Mouse (Mus musculus) megakaryocyte, adult 5-6 weeks (primary cell): ENCODE measurements at regions not wholly inside any gene's neighbourhood (a gene's known extent, or its start where the extent isn't known, plus 50 kb on each side); places are given as distances from the start of the nearest gene placed in this dataset.
"Not testable (repeated sequence)": the region's sequence is repeated elsewhere in the genome, so short reads cannot be mapped to it uniquely, and the experiment has no call there.

Experiments
- ATAC-seq: 2 replicates; pipeline ENCODE4 v1.8.0; 2016; ENCODE audit warnings: mild to moderate bottlenecking, inconsistent platforms; ENCODE audit not compliant: poor library complexity, severe bottlenecking

DNA sequence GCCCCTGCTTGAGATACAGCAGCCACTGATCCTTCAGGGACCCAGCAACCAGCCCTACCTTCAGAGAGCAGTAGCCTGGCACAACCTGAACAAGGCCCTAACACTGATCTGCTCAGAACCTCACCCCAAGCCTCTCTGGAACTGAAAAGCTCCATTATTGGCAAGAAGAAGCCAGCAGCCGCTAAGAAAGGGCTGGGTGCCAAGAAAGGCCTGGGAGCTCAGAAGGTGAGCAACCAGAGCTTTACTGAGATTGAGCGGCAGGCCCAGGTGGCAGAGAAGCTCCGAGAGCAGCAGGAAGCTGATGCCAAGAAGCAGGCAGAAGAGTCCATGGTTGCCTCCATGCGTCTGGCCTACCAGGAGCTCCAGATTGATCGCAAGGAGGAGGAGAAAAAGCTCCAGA, 74.4 kb upstream of the Oxtr start:
- not testable (repeated sequence) for ATAC-seq

DNA sequence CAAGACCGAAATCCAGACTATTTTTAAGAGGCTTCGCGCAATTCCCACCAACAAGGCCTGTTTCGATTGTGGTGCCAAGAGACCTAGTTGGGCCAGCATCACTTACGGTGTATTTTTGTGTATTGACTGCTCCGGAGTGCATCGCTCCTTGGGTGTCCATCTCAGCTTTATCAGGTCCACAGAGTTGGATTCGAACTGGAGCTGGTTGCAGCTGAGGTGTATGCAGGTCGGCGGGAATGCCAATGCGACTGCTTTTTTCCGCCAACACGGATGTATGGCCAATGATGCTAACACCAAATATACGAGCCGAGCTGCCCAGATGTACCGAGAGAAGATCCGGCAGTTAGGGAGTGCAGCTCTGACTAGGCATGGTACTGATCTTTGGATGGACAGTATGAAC, 73.9 kb upstream of the Oxtr start:
- not testable (repeated sequence) for ATAC-seq

DNA sequence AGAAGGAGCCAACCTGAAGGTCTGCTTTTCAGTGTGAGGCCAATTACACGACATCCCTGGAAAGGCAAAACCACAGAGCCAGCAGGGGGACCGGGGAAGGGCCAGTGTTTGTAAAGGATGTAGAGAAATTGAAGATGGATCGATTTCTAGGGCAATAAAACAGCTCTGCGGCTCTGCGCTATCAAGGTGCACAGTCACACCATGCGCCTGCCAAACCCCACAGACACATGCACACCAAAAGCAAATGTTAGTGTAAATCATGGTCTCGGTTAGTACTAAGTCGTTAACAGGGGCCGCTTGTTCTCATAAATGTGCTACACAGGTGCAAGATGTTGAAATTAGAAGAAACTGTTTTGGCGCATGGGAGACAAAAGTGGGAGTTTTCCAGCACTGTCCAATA, 72.3 kb upstream of the Oxtr start:
- ATAC-seq: no peak

DNA sequence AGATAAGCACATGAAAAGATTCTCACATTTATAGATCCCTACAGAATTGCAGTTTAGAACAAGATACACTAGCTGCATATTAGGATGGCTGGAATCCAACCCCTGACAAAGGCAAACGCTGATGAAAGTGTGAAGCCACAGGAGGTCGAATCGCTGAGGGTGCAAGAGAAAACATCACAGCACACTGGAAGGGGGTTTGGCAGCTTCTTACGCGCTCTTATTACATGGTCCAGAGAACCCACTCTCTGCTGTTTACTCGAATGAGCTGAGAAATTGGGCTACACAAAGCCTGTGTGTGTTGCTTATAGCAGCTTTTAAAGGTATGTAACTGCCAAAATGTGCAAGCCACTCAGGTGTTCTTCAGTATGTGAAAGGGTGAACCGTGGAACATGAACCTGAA, 71.8 kb upstream of the Oxtr start:
- no peak for ATAC-seq

DNA sequence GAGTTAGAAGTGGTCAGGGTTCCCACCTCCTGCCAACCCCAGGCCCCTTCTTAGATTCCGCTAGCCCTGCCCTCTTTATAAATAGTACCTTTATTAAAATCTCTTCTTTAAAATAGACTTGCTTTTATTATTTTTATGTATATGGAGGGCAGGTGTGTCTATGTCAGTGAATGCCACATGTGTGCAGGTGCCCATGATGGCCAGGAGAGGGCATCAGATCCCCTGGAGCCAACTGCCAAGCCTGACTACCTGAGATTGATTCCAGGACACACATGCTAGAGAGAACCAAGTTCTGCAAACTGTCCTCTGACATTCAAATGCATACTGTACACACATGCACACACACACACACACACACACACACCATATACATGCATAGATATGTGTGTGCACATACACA, 69.8 kb upstream of the Oxtr start:
- ATAC-seq: peak; percentile 60

DNA sequence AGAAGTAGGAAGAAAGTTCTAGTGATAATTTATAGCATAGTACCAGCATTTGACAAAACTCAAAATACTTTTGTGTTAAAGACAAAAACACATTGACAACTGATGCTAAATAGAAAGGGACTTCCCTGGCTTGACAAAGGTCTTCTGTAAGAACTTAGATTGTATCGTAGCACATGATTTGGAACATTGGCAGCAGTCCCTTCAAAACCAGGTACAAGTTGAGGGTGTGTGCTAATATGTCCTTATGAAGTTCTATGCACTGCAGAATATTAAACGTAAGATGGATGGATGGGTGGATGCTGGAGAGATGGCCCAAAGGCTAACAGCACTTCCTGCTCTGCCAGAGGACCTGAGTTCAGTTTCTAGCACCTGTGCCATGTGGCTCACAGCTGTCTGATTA, 67.8 kb upstream of the Oxtr start:
- no peak for ATAC-seq

DNA sequence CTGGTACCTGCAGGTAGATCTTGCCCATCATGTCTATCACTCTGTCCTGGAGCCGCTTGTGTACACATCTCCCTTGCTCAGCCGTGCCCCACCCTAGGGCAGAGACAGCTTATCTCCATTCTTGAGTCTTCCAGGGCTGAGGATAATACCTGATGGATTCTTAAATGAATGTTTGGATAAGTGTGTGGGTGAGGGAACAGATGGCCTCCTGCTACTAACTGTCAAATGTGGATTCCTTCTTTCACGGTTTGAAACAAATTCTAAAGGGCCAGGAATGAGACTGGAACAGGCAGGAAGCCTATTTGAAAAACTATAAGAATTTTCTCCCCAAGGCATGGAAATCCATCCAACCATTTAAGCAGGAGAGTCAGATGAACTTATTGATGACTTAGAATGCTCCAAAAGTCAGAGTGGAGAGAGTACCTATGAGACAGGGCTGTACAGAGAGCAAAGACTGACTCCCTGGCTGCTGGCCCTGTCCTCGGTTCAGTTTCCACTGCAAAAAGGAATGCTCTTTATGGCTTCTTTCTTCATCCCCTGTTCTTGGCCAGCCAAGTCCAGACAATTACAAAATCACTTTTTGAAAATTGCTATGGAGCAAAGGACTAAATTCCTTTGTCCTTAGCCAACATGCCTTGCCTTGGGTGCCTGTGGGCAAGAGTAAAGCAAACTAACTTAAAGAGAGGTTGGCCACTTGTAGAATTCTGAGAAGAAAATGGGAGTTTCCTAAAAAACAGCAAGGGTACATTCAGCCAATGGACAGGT, 66.8 kb upstream of the Oxtr start:
- no peak for ATAC-seq

DNA sequence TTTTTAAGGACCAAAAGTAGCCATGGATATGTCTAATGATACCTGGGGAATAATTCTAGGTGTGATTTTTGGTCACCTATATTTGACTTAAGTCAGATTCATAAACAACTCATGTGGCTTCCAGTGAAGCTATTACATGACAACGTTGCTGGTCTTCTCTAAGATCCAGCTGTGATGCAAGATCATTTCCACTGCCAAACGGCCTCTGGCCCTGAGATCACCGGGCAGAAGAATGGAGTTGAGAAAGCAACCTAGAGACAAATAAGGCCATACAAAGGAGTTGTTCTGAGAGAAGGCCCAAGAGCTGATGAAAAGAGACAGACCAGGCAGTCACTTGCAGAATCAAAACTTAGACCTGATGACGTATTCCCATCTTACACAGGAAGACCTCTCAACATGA, 64.3 kb upstream of the Oxtr start:
- no peak for ATAC-seq

DNA sequence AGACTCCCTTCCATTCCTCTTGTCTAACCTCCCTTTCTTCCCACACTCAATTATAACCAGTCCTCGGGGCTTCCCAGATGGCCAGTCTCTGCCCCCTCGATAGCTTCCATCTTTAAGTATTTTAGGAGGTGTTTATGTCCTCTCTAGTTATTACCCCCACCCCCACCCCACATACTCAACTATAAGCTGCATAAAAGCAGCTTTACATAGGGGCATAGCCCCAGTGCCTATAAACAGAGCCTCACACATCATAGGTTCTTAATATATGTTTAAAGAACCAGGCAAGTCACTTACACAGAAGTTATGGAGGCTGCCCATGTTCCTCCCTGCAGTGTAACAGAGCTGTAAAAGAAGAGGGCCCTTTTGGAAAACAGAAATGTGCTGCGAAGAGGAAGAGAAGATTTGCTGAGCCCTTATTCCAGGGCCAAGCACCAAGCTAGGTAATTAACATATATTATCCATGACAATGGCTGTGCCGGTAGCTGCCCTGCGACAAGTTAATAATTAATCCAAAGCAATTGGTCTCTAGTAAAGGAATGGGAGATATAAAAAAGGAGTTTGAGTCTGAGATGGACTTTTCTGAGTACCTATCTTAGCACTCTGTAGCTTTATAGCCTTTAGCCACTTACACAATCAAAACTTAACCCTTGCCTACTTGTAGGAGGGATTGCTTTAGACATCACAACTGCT, 63.6 kb upstream of the Oxtr start:
- no peak for ATAC-seq

DNA sequence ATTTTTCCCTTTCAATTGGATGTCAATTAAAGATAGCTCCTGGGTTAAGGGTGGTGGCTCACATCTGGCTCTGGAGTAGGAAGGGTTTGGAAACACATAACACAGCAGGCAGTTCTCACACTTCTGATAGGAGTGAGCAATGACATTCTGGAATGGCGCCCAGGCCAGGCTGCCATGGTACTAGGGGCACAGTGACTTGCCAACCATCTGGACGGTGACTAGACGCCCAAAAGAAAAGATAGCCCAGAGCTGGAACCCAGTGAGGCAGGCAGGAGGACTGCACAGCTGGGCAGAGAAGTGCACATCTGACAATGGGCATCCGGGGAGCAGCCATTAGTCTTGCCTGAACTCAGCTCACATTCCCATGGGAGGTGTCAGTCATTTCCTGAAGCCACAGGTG, 62.8 kb upstream of the Oxtr start:
- ATAC-seq: no peak

DNA sequence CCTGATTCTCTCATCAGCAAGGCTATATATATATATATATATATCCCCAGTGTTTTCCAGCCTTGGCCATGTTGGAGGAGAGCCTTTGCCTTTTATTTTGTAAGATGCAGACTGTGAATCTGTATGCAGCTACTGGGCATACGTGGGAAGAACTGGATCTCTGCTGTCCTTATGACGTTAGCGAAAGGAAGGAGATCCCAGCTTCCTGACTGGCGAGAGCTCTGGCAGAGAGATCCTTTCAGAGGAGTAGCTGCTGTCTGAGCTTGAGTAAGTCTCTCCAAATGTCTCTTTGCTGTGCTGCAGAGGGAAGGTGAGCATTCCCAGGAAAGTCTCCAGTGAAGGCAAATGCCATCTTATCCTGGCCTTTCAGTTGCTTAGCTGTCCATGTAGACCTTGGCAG, 61.6 kb upstream of the Oxtr start:
- ATAC-seq: no peak

DNA sequence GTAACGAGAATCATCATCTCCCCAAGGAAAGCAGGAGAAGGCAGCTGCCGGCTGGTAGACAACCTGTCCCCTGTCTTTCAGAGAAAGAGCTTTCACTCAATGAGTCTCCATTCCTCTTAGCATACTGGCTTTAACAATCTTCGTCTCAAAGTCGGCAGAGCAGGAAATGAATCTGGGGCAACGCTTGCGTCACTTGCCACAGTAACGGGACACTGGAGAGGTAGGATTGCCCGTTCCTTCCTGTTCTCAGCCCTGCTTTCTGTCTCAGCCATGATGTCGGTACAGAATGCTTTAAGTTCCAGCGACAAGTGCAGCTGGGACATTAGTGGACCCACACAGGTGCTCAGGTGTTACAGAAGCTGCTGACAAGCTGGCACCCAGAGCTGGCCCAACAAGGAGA, 57.5 kb upstream of the Oxtr start:
- peak; percentile 92 for ATAC-seq

DNA sequence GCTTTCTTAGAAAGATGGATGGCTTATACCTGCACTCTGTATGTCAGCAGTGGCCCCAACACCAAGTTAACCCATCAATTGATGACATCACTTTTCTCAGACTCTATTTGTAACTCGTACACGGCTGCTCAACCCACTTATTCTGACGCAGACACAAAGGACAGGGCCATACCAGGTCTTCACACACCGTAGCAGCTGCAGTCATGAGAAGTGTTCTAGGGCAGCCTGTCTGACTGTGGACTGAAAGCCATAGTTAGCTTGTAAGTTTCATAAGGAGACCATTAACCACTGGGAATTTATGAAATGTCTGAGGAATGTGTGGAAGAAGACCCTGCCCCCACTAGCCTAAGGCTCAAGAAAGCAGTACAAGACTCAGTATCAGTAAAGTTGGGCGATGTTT, 56.3 kb upstream of the Oxtr start:
- no peak for ATAC-seq

DNA sequence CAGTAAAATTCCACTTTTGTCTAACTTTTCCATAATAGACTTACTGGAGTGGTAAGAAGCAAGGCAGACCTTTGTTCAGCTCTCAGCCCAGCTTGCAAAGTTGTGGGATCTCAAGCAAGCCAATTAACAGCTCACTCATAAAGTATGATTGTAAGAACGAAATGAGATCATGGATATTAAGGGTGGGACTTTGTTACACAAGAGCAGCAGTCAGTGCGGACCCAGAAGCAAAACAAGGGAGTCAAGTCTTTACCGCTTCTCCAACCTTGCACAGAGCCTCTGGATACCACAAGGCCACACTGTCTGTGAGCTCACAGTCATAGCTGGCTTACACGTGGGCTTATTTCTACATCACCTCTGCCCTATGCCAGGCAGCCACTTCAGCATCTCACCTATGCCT, 54.6 kb upstream of the Oxtr start:
- no peak for ATAC-seq

DNA sequence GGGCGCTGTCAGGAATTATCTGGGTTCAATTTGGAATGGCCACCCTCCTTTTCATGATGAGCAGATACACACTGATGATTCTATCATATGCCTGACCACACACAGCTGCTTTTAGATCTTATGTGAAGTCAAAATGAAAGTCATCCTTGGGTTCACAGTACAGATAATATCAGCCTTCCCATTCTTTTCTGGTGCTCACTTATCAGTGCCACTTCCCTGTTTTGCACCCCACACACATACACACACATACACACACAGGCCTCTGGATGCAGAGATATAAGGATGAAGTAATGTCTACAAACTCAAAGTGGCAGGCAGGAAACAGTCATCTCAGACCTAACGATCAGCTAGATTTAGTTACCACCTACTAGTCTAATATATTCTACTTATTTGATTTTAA, 52.9 kb upstream of the Oxtr start:
- ATAC-seq: no peak
